Mouse (Mus musculus): ENCODE data around the gene Zfp358.

The Zfp358 gene

GRCm38 (mm10) chr8:3500235-3501090 lies 7.5 kb downstream of the Zfp358 start, which contains the start of gene Mcoln1:
Mcoln1 (plus strand) TSS chr8:3500457.
- peak; percentile 98 for DNase-seq

- DNase-seq: no peak
These were observed 9.3 kb downstream of the Zfp358 start for GRCm38 (mm10) chr8:3502217-3502616.

GRCm38 (mm10) chr8:3507979-3508754 lies 15.2 kb downstream of the Zfp358 start:
- DNase-seq: peak; percentile 46

GRCm38 (mm10) chr8:3514681-3515247 lies 21.8 kb downstream of the Zfp358 start:
- peak; percentile 29 for DNase-seq

- DNase-seq: peak; percentile 90
These were observed 22.3 kb downstream of the Zfp358 start, which contains the start of gene Pnpla6 for GRCm38 (mm10) chr8:3515260-3515671. Pnpla6 (plus strand) TSS chr8:3515384.

- DNase-seq: peak; percentile 70
These were observed 23.0 kb downstream of the Zfp358 start for GRCm38 (mm10) chr8:3515771-3516417.

- peak; percentile 96 for DNase-seq
These were observed 23.6 kb downstream of the Zfp358 start for GRCm38 (mm10) chr8:3516450-3517116.

- DNase-seq: no peak
These were observed 24.2 kb downstream of the Zfp358 start for GRCm38 (mm10) chr8:3517117-3517495.

GRCm38 (mm10) chr8:3522007-3522697 lies 29.2 kb downstream of the Zfp358 start:
- DNase-seq: no peak

GRCm38 (mm10) chr8:3530816-3531215 lies 37.9 kb downstream of the Zfp358 start:
- DNase-seq: no peak

GRCm38 (mm10) chr8:3531936-3532335 lies 39.0 kb downstream of the Zfp358 start:
- no peak for DNase-seq

GRCm38 (mm10) chr8:3536053-3536841 lies 43.3 kb downstream of the Zfp358 start:
- DNase-seq: no peak

- DNase-seq: no peak
These were observed 44.0 kb downstream of the Zfp358 start for GRCm38 (mm10) chr8:3536940-3537339.

- no peak for DNase-seq
These were observed 44.7 kb downstream of the Zfp358 start for GRCm38 (mm10) chr8:3537666-3538065.

GRCm38 (mm10) chr8:3539146-3539545 lies 46.2 kb downstream of the Zfp358 start:
- no peak for DNase-seq

GRCm38 (mm10) chr8:3540076-3540475 lies 47.1 kb downstream of the Zfp358 start:
- no peak for DNase-seq

- DNase-seq: no peak
These were observed 53.6 kb downstream of the Zfp358 start for GRCm38 (mm10) chr8:3546511-3546910.

Data from kidney, adult 11 months (tissue).